Mouse (Mus musculus): ENCODE measurements around the gene Hps4. TPM values are rescaled to one million over a fixed set of nuclear protein-coding genes. Genes with fewer than 3 reads are reported as not detected.

The Hps4 gene
- total and polyA plus RNA-seq, 3 experiments, result 8.0 to 15.5 (median 8.5) TPM

DNA sequence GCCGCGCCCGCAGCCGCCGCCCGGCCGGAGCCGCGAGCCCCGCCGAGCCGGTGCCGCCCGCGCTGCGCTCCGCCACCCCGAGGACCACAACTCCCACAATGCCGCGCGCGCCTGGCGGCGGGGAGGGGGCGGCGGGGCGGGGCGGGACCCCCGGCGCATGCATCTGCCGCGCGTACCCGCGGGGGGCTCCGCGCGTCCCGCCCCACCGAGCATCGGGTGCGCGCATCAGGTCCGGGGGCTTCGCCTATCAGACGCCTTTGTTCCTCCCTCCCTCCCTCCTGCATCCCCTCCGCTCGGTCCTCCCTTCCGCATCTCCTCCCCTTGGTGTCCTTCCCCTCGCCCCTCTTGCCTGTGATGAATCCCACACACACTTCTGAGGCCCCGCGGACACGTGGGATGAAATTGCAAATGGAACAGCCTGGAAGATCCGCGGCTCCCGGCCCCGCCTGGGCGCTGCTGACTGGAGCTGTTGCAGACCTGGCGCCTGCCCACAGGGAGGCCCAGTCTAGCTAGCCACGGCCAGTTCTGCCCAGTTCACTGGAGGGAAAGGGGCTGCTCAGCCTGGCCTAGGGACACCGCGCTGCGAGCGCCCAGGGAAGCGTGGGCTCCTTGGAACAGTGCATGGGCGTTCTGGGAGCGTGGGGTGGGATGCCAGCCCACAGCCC is 52.0 kb downstream of the Hps4 start, which contains the start of gene Asphd2:
Asphd2 (minus strand) TSS at position 88 of the 665 bp plus-strand sequence.
- TF ChIP-seq CTCF (IDR thresholded peaks at IDR 0.05), result no peak
- no peak for TF ChIP-seq POLR2A (IDR thresholded peaks at IDR 0.05; ENCODE audit: insufficient read depth, low read depth, low read length)
- TF ChIP-seq EP300 (IDR thresholded peaks at IDR 0.05; ENCODE audit: insufficient read depth, low read depth, low read length), result no peak
- 4% methylated on average over 43 of the region's 67 CpGs for WGBS
- DNase-seq, result peak; percentile 32 to 44
- Histone ChIP-seq H3K4me3 (peak within 1 kb of the TSS; percentile 26; the same call in 1 of the 2 replicates), H3K27me3 (ENCODE audit: control insufficient read depth, insufficient read depth, low read length) (peaks cover 15% of the 10 kb centered on the region), H3K27ac (no peak within 1 kb of the TSS), H3K36me3 (ENCODE audit: control insufficient read depth, insufficient read depth, low read length) (no peaks in the 10 kb centered on the region), H3K4me1 (ENCODE audit: control insufficient read depth, insufficient read depth, low read length) (no peaks in the 10 kb centered on the region), H3K79me2 (replicated peaks; ENCODE audit: control insufficient read depth, insufficient read depth, low read length) (no peaks in the 10 kb centered on the region), H3K9ac (ENCODE audit: low read depth, low read length) (peak within 1 kb of the TSS; percentile 26)
- intact Hi-C loops (cut with DNase I), result no loop called here

DNA sequence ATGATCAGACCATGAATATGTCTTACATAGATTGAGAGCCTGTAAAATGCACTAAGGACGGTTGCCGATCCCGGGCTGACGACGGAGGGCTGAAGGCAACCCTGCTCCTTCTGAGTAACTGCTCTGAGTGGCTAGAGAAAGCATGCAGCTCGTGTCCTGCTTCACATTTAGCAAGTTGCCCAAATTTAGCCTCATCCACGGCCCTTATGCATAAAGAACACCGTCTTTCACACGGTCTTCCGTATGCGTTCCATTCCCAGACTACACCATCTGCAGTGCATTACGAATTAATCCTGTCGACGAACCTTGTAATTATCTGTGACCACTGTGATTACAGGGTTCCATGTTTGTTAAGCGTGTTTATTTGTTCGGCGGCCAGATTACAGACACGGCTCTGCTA is 53.2 kb downstream of the Hps4 start:
- no peaks in the 10 kb centered on the region for H3K36me3 ChIP-seq (ENCODE audit: control insufficient read depth, insufficient read depth, low read length)
- H3K9ac ChIP-seq (ENCODE audit: low read depth, low read length), result no peak overlapping the region
- no peaks in the 10 kb centered on the region for H3K4me1 ChIP-seq (ENCODE audit: control insufficient read depth, insufficient read depth, low read length)
- no peak overlapping the region for H3K4me3 ChIP-seq
- intact Hi-C loops (cut with DNase I), result no loop called here
- 75% methylated on average over 18 of the region's 18 CpGs for WGBS
- H3K27ac ChIP-seq, result no peak overlapping the region
- H3K27me3 ChIP-seq (ENCODE audit: control insufficient read depth, insufficient read depth, low read length), result peaks cover 14% of the 10 kb centered on the region
- TF ChIP-seq POLR2A (IDR thresholded peaks at IDR 0.05; ENCODE audit: insufficient read depth, low read depth, low read length) (no peak), CTCF (IDR thresholded peaks at IDR 0.05) (no peak), EP300 (IDR thresholded peaks at IDR 0.05; ENCODE audit: insufficient read depth, low read depth, low read length) (no peak)
- H3K79me2 ChIP-seq (replicated peaks; ENCODE audit: control insufficient read depth, insufficient read depth, low read length), result no peaks in the 10 kb centered on the region
- DNase-seq, result no peak

DNA sequence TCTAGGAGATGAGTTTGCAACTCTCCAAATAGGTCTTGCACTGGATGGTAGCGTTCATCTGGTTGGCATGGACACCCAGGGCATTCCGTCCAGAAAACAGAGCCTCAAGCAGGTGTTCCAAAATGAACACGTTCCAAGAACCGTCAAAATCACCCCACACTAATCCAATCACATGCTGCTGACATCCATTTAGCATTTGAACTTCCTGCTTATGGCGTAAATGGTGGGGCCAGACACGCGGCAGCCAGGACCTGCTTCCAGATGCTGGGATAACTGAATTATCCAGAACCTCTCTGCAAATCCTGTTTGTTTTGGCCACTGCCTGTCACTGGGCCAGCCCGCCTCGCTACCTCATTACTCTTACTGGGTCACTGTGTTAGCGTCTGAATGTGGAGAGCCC is 56.4 kb downstream of the Hps4 start:
- Histone ChIP-seq H3K27me3 (ENCODE audit: control insufficient read depth, insufficient read depth, low read length) (peaks cover 8% of the 10 kb centered on the region), H3K79me2 (replicated peaks; ENCODE audit: control insufficient read depth, insufficient read depth, low read length) (no peaks in the 10 kb centered on the region), H3K27ac (no peak overlapping the region), H3K4me3 (no peak overlapping the region), H3K9ac (ENCODE audit: low read depth, low read length) (no peak overlapping the region), H3K4me1 (ENCODE audit: control insufficient read depth, insufficient read depth, low read length) (no peaks in the 10 kb centered on the region), H3K36me3 (ENCODE audit: control insufficient read depth, insufficient read depth, low read length) (no peaks in the 10 kb centered on the region)
- TF ChIP-seq EP300 (IDR thresholded peaks at IDR 0.05; ENCODE audit: insufficient read depth, low read depth, low read length) (no peak), CTCF (IDR thresholded peaks at IDR 0.05) (no peak), POLR2A (IDR thresholded peaks at IDR 0.05; ENCODE audit: insufficient read depth, low read depth, low read length) (no peak)
- intact Hi-C loops (cut with DNase I), result no loop called here
- WGBS, result 46% methylated on average over 10 of the region's 10 CpGs
- DNase-seq, result no peak

DNA sequence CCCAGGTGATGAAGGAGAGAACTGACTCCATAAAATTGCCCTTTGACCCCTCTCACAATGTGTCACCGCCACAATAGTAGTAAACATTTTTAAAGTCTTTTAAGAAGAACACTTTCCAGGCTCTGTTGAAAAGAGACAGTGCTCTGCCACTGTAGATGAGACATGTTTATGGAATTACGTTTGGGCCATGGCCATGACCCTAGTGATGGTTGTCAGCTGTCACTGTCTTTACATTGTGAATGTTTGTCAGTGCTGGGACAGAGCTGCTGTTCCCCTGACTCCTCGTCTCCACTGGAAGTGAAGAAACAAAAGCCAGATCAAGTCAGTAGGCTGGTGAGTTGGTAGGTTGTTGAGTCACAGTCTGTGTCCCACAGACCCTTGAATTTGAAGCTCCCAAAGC is 59.6 kb downstream of the Hps4 start:
- DNase-seq, result no peak
- Histone ChIP-seq H3K36me3 (ENCODE audit: control insufficient read depth, insufficient read depth, low read length) (no peaks in the 10 kb centered on the region), H3K27me3 (ENCODE audit: control insufficient read depth, insufficient read depth, low read length) (0 out of 2 replicates have a peak, but pooled peaks cover 2% of the 10 kb centered on the region), H3K4me1 (ENCODE audit: control insufficient read depth, insufficient read depth, low read length) (no peaks in the 10 kb centered on the region), H3K79me2 (replicated peaks; ENCODE audit: control insufficient read depth, insufficient read depth, low read length) (no peaks in the 10 kb centered on the region), H3K27ac (no peak overlapping the region), H3K9ac (ENCODE audit: low read depth, low read length) (no peak overlapping the region), H3K4me3 (no peak overlapping the region)
- intact Hi-C loops (cut with DNase I), result no loop called here
- TF ChIP-seq POLR2A (IDR thresholded peaks at IDR 0.05; ENCODE audit: insufficient read depth, low read depth, low read length) (no peak), EP300 (IDR thresholded peaks at IDR 0.05; ENCODE audit: insufficient read depth, low read depth, low read length) (no peak), CTCF (IDR thresholded peaks at IDR 0.05) (no peak)
- WGBS, result 49% methylated on average over 3 of the region's 3 CpGs

DNA sequence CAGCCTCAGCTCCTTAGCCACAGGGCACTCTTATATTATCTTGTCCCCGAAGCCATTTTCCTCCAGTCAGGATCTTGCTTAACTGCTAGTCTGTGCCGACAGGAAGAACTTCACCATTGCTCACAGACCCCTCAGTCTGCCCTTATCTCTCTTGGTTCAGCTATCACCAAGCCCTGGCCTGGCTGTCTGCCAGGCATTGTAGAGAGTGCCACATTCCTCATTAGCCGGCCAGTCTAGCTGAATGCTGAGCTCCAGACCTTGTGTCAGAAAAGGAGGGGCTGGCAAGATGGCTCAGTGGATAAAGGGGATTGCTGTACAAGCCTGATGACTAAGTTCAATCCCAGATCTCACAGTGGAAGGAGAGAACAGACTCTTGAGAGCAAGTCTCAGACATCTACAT is 63.1 kb downstream of the Hps4 start:
- no peaks in the 10 kb centered on the region for H3K36me3 ChIP-seq (ENCODE audit: control insufficient read depth, insufficient read depth, low read length)
- no peak overlapping the region for H3K4me3 ChIP-seq
- TF ChIP-seq CTCF (IDR thresholded peaks at IDR 0.05), result no peak
- 14% methylated on average over 3 of the region's 3 CpGs for WGBS
- no peak overlapping the region for H3K27ac ChIP-seq
- 0 out of 2 replicates have a peak, but pooled peaks cover 2% of the 10 kb centered on the region for H3K27me3 ChIP-seq (ENCODE audit: control insufficient read depth, insufficient read depth, low read length)
- H3K4me1 ChIP-seq (ENCODE audit: control insufficient read depth, insufficient read depth, low read length), result no peaks in the 10 kb centered on the region
- H3K79me2 ChIP-seq (replicated peaks; ENCODE audit: control insufficient read depth, insufficient read depth, low read length), result no peaks in the 10 kb centered on the region
- no peak overlapping the region for H3K9ac ChIP-seq (ENCODE audit: low read depth, low read length)
- DNase-seq, result no peak
- intact Hi-C loops (cut with DNase I), result no loop called here

DNA sequence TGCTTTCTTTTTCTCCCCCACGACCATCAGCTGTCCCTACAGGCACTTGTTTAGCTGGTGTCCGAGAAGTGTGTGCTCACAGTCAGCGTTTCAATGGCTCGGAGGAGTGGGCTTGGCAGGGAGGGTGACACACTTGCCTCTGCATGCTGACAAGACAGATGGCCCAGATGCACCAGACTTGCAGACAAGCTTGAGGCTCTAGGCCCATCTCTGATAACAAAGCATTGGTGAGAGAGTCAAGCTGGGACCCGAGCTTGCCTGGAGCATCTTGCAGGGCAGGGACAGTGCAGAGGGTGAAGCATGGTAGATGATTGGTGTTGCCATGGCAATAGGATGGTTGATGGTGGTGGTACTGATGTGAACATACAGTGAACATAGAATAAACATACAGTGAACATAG is 66.4 kb downstream of the Hps4 start:
- no peak overlapping the region for H3K4me3 ChIP-seq
- WGBS, result 46% methylated on average over 5 of the region's 5 CpGs
- no peaks in the 10 kb centered on the region for H3K36me3 ChIP-seq (ENCODE audit: control insufficient read depth, insufficient read depth, low read length)
- intact Hi-C loops (cut with DNase I), result no loop called here
- TF ChIP-seq EP300 (IDR thresholded peaks at IDR 0.05; ENCODE audit: insufficient read depth, low read depth, low read length) (no peak), POLR2A (IDR thresholded peaks at IDR 0.05; ENCODE audit: insufficient read depth, low read depth, low read length) (no peak), CTCF (IDR thresholded peaks at IDR 0.05) (no peak)
- peaks cover 1% of the 10 kb centered on the region for H3K27me3 ChIP-seq (ENCODE audit: control insufficient read depth, insufficient read depth, low read length)
- no peak overlapping the region for H3K9ac ChIP-seq (ENCODE audit: low read depth, low read length)
- H3K27ac ChIP-seq, result no peak overlapping the region
- no peak for DNase-seq
- H3K4me1 ChIP-seq (ENCODE audit: control insufficient read depth, insufficient read depth, low read length), result no peaks in the 10 kb centered on the region
- no peaks in the 10 kb centered on the region for H3K79me2 ChIP-seq (replicated peaks; ENCODE audit: control insufficient read depth, insufficient read depth, low read length)
